Mouse (Mus musculus) embryonic fibroblast, embryonic 13.5 days (primary cell): ENCODE results near the gene Fndc3a. TPM values are rescaled to one million over a fixed set of nuclear protein-coding genes. Genes with fewer than 3 reads are reported as not detected.

Source experiments
- H3K27ac ChIP-seq: 2 replicates; pipeline ENCODE4 v1.5.1; 2012; ENCODE audit warnings: low read length, control low read depth, inconsistent platforms; ENCODE audit not compliant: insufficient read depth
- H3K4me1 ChIP-seq: 2 replicates; pipeline ENCODE4 v1.6.1; 2011; ENCODE audit warnings: low read length; ENCODE audit not compliant: control insufficient read depth, insufficient read depth
- H3K4me3 ChIP-seq: 2 replicates; pipeline ENCODE4 v1.5.1; 2011; ENCODE audit warnings: mild to moderate bottlenecking, control low read depth, low read length; ENCODE audit not compliant: insufficient read depth
- CTCF ChIP-seq: IDR thresholded peaks from 2 replicates; pipeline ENCODE4 v1.5.1; 2011; ENCODE audit warnings: mild to moderate bottlenecking, control low read depth, low read length, moderate library complexity, borderline replicate concordance; ENCODE audit not compliant: insufficient read depth
- POLR2A ChIP-seq: IDR thresholded peaks from 2 replicates; pipeline ENCODE4 v1.6.1; 2011; ENCODE audit warnings: low read depth, mild to moderate bottlenecking, control low read depth, low read length, moderate library complexity
- polyA plus RNA-seq: library from polyadenylated mRNA; stranded (reverse); fragments of >200 nt; gene quantifications from 2 replicates; pipeline ENCODE4 v1.2.4, GENCODE M21; 2011; ENCODE audit warnings: low read depth; ENCODE audit not compliant: missing spikeins, insufficient read length

Gene Fndc3a
- 109 and 117 TPM in 2 replicates for polyA plus RNA-seq

DNA sequence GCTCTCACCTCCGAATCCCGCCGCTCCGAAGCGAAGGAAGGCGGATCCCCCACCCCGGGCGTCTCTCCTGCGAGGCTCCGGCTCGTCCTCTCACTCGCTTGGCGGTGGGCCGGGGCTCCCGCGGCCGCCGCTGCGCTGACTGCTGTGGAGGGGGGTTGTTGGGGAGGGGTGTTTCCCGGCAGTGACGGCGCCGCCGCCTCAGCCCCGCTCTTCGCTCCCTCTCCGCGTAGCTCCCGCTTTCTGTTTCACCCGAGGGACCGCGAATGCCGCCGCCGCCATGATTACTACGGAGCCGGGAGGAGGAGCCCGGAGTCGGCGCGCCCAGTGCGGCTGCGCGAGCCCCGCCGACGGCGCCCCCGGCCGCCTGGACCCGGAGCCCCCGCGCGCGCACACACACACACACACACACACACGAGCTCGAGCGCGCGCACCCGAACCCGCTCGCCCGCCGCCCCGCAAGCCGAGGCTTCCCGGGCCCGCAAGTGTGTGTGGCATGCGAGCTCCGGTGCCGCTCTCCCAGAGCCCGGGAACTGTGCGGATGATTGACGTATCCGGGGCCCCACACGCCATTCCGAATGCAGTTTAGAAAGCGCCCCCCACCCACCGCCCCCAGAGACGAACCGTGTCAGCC is at the start of gene Fndc3a:
Gene Fndc3a (minus strand): TSS at position 294 of the 631 bp plus-strand sequence.
- peak within 1 kb of the TSS; percentile 59 for H3K27ac ChIP-seq
- H3K4me1 ChIP-seq = no peaks in the 10 kb centered on the region
- TF ChIP-seq POLR2A (peak; percentile 63), CTCF (no peak)
- peak within 1 kb of the TSS; percentile 81 for H3K4me3 ChIP-seq

DNA sequence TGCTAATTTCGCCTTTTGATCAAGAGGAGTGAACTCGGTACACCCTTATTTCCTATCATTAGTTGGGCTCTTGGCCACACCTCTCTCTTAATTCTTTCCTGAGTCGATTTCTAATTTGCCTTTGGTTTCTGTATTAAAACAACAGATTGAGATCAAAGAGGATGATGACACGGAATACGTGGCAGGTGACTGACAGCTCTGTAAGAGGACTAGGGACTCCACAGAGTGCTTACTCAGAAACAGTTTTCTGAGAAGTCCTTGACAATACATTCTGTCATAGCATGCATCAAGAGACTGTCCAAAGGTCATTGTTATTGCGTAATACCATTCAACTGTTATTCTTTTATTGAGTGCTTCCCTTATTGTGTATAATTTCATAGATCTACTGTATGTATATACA is 43.1 kb upstream of the Fndc3a start:
- Histone ChIP-seq H3K4me1 (no peaks in the 10 kb centered on the region), H3K4me3 (no peak overlapping the region), H3K27ac (no peak overlapping the region)
- TF ChIP-seq CTCF = no peak
- TF ChIP-seq POLR2A = no peak

DNA sequence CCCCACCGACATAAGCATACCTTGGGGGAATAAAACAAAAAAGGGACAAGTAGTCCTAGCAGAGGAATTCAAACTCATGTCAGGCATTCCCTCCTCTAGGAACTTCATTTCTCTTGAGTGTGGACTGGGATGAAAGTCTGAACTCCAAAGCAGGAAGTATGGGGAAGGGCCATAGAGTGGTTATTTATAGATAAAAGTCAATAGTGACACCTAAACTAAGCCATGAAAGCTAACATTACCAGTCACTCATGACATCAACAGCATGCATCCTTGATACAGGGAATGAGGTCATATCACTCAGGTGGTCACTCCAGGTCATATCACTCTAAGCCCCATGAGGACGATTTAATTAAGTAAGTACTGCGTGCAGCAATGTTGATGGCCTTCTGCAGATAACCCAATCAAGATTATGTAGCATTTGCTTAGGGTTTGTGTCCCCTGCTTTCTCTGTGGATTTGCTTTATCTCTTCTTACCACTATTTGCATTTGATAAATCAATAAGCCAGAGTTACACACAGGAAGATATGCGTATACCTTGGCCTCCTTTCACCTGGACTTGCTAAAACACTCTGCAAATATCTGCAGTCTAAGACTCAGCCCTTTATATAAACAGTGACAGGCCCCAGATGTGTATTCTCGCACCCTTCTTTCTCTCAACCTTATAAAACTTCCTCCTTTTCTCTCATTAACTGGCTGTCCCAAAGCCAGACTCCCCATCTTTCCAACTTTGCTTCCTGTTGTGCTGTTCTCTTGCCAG is 40.8 kb upstream of the Fndc3a start:
- TF ChIP-seq CTCF = no peak
- TF ChIP-seq POLR2A = no peak
- Histone ChIP-seq H3K27ac (no peak overlapping the region), H3K4me1 (no peaks in the 10 kb centered on the region), H3K4me3 (no peak overlapping the region)

DNA sequence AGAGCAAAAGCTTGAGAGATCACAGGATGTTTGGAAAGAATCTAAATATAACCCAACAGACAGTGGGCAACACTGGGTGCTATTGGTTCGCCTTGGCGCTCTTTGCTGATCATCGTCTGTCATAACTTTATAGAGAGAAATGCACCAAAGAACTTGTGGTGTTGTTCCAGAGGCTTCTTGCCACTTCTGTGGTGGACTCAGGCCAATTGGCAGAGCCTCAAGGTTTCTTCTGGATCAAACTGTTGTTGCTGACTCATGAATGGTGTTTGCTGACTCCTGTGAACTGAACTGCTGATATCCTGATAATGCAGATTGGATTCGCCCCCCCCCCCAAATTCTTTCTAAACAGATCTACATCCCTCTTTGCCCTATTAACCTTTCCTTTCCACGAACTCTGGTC is 38.5 kb upstream of the Fndc3a start:
- Histone ChIP-seq H3K4me3 (no peak overlapping the region), H3K27ac (no peak overlapping the region), H3K4me1 (no peaks in the 10 kb centered on the region)
- TF ChIP-seq CTCF (no peak), POLR2A (no peak)

DNA sequence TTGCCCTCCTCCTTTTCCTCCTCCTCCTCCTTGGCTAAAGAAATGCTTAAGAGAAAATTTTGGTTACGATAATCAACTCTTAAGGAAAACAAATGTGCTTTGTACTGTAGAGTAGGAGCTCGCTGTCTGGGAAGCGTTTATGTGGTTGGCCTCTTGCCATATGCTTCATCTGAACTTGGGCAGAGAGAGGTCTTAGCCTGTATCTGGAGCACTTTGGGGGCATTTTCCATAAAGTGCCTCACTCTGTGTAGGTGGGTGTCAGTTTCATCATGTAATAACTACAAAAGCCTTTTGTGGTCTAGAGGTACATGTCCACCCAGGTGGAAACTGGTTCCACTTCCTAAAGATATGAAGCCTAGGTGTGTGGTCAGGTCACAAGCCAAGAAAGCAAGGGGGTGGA is 31.9 kb upstream of the Fndc3a start:
- no peak overlapping the region for H3K27ac ChIP-seq
- TF ChIP-seq POLR2A (no peak), CTCF (no peak)
- H3K4me3 ChIP-seq = no peak overlapping the region
- H3K4me1 ChIP-seq = peaks cover 4% of the 10 kb centered on the region; the same call in 1 of the 2 replicates

DNA sequence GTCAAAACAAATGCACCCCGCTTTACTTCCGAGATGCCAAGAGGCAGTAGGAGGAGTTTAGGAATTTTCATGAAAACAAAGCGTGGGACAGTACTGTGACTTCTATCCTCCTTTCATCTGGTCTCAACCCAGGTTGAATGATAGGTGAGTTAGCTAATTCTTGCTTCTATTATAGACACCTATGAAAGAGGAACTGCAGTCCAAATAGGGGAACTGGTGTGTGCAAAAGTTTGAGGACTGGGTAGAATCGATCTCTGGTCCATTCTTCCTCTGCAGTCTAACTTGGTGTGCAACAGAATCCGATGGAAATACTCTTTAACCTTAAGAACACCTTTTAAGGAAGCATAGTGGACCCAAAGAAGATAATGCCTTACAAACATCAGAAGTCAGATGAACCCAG is 30.5 kb upstream of the Fndc3a start:
- Histone ChIP-seq H3K4me3 (no peak overlapping the region), H3K4me1 (peaks cover 4% of the 10 kb centered on the region; the same call in 1 of the 2 replicates), H3K27ac (no peak overlapping the region)
- no peak for TF ChIP-seq CTCF
- no peak for TF ChIP-seq POLR2A

DNA sequence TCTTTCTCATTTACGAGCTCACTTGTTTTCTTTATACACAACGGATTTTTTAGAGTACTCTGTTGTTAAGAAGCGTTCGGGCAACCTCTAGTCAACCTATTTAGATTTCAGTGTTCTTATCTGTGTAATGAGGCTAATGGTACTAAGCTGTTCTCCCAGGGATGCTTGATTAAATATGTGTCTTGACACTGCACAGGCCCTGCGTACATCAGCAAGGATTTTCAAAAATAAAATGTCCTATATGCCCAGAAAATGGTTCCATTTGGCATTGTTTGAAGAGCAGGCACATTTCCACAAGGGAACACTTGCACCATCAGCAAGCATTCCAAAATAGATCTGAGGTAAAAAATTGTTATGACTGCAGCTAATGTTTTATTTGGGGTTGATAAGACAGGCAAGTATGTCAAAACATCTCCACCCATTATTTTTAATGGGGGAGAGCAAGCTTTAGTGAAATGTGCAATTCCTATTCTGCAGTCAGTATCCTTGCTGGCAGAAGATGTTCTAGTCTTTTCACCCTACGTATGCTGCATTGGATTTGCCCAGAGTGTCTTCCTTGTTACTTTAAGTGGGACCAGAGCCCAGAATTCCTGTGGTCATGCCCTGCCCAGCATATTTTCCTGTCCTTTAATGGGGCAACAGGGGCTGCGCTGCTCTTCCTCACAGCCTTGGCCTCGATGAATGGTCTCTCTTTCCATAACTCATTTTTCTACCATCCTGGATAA is 29.8 kb upstream of the Fndc3a start:
- TF ChIP-seq CTCF (no peak), POLR2A (no peak)
- no peak overlapping the region for H3K27ac ChIP-seq
- peaks cover 4% of the 10 kb centered on the region; the same call in 1 of the 2 replicates for H3K4me1 ChIP-seq
- no peak overlapping the region for H3K4me3 ChIP-seq

DNA sequence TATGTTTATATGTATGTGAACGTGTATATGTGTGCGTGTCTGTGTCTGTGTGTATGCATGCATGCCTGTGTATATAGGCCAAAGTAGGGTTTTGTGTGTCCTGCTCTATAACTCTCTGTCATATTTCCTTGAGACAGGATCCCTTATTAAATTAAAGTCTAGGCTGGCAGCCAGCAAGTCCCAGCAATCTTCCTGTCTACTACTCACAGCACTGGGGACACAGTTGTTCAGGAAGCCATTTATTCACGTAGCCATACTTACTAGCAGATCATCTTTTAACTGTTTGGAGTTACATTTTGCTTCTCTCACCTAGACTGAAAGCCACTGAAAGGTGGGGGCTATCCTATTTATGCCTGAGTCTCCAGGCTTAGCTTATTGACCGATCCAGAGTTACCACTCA is 29.0 kb upstream of the Fndc3a start:
- Histone ChIP-seq H3K4me1 (peaks cover 4% of the 10 kb centered on the region; the same call in 1 of the 2 replicates), H3K4me3 (no peak overlapping the region), H3K27ac (no peak overlapping the region)
- TF ChIP-seq CTCF (no peak), POLR2A (no peak)

DNA sequence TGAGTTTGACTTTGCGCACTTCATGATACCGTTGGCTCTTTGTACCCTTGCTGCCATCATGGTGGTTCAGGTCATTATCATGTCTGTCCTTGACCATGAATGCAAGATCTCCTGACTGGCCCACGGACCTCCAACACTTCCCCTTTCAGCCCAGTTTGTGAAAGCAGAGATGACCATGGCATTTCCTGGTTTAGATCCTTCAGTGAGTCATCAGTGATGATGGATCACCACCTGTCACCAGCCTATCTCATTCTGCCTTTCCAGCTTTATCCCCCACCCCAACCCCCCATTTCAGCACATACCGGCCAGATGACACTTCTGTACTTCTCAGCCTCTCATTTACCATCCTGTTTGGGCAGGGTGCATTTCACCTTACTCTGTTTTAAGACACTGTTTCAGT is 28.4 kb upstream of the Fndc3a start:
- H3K4me1 ChIP-seq = peaks cover 4% of the 10 kb centered on the region; the same call in 1 of the 2 replicates
- no peak for TF ChIP-seq POLR2A
- no peak overlapping the region for H3K4me3 ChIP-seq
- H3K27ac ChIP-seq = no peak overlapping the region
